Mouse (Mus musculus) kidney, adult 10 weeks (tissue): ENCODE measurements around the gene Tada2b. TPM values are rescaled to one million over a fixed set of nuclear protein-coding genes. Genes with fewer than 3 reads are reported as not detected.

ENCODE experiments used
- polyA plus RNA-seq: library from polyadenylated mRNA; stranded (reverse); fragments of 350-450 nt; fragmentation: Illumina TruSeq; extraction: RNeasy Lipid Tissue Mini Kit (QIAGEN cat#74804); gene quantifications from one replicate; pipeline ENCODE4 v1.2.3, GENCODE M21; 2014; ENCODE audit warnings: low read depth, low replicate concordance

Tada2b gene
- polyA plus RNA-seq: 20.9 TPM

DNA sequence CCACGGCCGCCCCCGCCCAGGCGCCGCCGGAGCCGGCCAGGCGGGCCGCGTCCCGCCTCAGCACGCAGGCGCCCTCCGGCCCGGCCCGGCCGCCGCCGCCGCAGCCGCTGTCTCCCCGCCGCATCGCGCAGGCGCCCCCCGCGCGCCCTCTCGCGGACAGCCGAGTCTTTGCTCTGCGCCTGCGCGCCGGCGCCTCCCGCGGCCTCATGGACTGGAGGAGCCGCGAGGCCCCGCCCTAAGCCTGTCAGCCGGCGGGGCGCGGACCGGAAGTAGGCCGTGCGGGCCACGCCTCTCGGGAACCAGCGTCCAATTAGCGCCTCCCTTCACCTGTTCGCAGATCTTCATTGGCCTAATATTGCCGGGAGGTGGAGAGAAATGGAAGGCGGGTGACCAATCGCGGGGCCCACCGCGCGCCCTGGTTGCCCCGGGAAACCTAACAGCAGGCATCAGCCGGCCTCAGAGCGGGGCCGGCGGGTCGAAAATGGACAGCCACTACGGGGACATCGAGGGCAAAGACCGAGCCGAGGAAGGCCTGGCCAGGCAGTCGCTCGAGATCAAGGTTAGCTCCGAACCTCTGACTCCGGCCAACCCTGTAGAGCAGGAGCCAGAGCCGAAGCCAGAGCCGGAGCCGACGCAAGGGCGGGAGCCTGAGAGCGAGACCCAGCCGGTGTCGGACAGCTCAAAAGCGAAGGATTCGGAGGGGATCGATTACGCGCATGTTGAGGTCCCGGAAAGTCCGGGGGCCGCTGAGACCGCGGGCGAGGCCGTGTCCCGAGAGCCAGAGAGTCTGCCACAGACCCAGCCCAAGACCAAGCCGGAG, at the start of gene Tada2b, which contains the start of gene Ccdc96:
TSS of gene Tada2b (minus strand) at position 115 of the 820 bp plus-strand sequence.
TSS of gene Ccdc96 (plus strand) at position 418 of the 820 bp plus-strand sequence.

DNA sequence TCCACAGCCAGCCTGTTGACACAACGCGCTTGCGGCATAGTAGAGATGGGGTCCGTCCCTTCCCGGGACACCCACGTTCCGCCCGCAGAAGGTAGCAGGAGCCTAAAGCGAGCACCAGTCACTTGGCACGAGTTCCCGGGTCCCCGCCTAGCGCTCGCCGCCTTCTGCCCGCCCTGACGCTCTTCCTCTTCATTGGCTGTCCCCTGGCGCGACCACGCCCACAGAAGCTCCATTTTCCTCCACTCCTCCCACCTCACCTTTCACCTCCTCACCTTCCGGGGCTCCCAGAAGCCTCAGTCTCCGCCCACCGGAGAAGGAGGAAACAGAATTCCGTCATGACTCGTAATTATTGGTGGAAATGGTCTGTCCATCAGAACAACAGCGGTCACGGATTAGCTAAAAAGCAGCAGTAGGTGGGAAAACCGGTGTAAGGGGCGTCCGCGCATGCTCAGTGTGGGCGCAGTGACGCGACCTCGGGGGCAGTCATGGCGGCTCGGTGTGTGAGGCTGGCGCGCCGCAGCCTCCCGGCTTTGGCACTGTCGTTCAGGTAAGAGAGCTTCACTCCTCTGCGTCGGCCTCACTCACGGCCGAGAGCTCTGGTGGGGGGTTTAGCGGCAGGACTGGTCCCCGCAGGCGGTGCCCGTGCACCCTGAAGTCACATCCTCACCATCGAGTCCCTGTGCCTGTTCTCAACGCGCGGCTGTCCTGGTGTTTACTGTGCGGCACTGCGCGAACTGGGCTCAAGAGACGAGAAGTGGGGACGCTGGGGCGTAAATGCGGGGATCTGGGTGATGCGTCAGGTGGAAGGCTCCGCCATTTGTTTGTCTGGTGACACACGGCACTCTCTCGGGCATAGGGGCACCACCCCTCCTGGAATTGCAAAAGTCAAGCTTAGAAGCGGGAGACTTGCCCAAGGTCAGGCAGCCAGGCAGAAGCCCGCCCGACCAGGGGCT, 19.1 kb downstream of the Tada2b start, which contains the start of gene Grpel1:
TSS of gene Grpel1 (plus strand) at position 290 of the 953 bp plus-strand sequence.

Other genes with a start within 250 kb of the Tada2b start
- gene Sorcs2, start 86.1 kb downstream of the Tada2b start, polyA plus RNA-seq: not detected
- 22.4 TPM for gene Grpel1, start 19.3 kb downstream of the Tada2b start, polyA plus RNA-seq
- 0.65 TPM for gene Ccdc96, start 303 bp upstream of the Tada2b start, polyA plus RNA-seq
- 34.6 TPM for gene Tbc1d14, start 109.0 kb upstream of the Tada2b start, polyA plus RNA-seq
- gene D5Ertd579e, start 211.7 kb upstream of the Tada2b start, polyA plus RNA-seq: 56.2 TPM